Mouse (Mus musculus) cerebral cortex, adult 2 months (tissue): Measurements from ENCODE around the gene Tifa.

Source experiments
- WGBS: fragments of 180-500 bp; shearing (Covaris S2); methylation state at CpG from one replicate; pipeline ENCODE4 v1.1.7; 2018; 5-methylcytosine and 5-hydroxymethylcytosine counted together

The Tifa gene

GRCm38 (mm10) chr3:127789500-127790191 is at the start of gene Tifa:
TSS of gene Tifa (plus strand) at chr3:127789805.
- 3% methylated on average over 44 of the region's 44 CpGs for WGBS

- WGBS: over 99% methylated on average over 3 of the region's 3 CpGs
Observed at GRCm38 (mm10) chr3:127741473-127741872, 48.1 kb upstream of the Tifa start.

GRCm38 (mm10) chr3:127743614-127744365 is 45.8 kb upstream of the Tifa start:
- WGBS: 85% methylated on average over 14 of the region's 14 CpGs

- WGBS: 77% methylated on average over 6 of the region's 6 CpGs
Observed at GRCm38 (mm10) chr3:127745504-127745903, 44.1 kb upstream of the Tifa start.

- 74% methylated on average over 16 of the region's 16 CpGs for WGBS
Observed at GRCm38 (mm10) chr3:127745911-127746640, 43.5 kb upstream of the Tifa start.

- 61% methylated on average over 4 of the region's 4 CpGs for WGBS
Observed at GRCm38 (mm10) chr3:127748644-127749043, 41.0 kb upstream of the Tifa start.

- 21% methylated on average over 9 of the region's 9 CpGs for WGBS
Observed at GRCm38 (mm10) chr3:127749266-127749665, 40.3 kb upstream of the Tifa start.

- WGBS: 29% methylated on average over 12 of the region's 12 CpGs
Observed at GRCm38 (mm10) chr3:127749981-127750562, 39.5 kb upstream of the Tifa start.

- 95% methylated on average over 6 of the region's 6 CpGs for WGBS
Observed at GRCm38 (mm10) chr3:127756458-127756857, 33.1 kb upstream of the Tifa start.

GRCm38 (mm10) chr3:127758806-127759205 is 30.8 kb upstream of the Tifa start:
- WGBS: 79% methylated on average over 4 of the region's 4 CpGs

GRCm38 (mm10) chr3:127759212-127759611 is 30.4 kb upstream of the Tifa start:
- WGBS: 13% methylated on average over 8 of the region's 8 CpGs

GRCm38 (mm10) chr3:127762403-127762802 is 27.2 kb upstream of the Tifa start:
- 81% methylated on average over 8 of the region's 8 CpGs for WGBS

GRCm38 (mm10) chr3:127763076-127763612 is 26.5 kb upstream of the Tifa start:
- WGBS: 24% methylated on average over 7 of the region's 7 CpGs

GRCm38 (mm10) chr3:127764541-127764940 is 25.1 kb upstream of the Tifa start:
- WGBS: 81% methylated on average over 5 of the region's 5 CpGs

- WGBS: 86% methylated on average over 3 of the region's 3 CpGs
Observed at GRCm38 (mm10) chr3:127765971-127766370, 23.6 kb upstream of the Tifa start.

GRCm38 (mm10) chr3:127769146-127769545 is 20.5 kb upstream of the Tifa start:
- WGBS: 84% methylated on average over 11 of the region's 11 CpGs

- WGBS: 1% methylated on average over 24 of the region's 24 CpGs
Observed at GRCm38 (mm10) chr3:127780021-127780644, 9.5 kb upstream of the Tifa start, which contains the start of gene Alpk1. TSS of gene Alpk1 (minus strand) at chr3:127780527.

GRCm38 (mm10) chr3:127780921-127781320 is 8.7 kb upstream of the Tifa start:
- 95% methylated on average over 9 of the region's 9 CpGs for WGBS

- whole genome bisulfite sequencing: 81% methylated on average over 6 of the region's 6 CpGs
Observed at GRCm38 (mm10) chr3:127782921-127783320, 6.7 kb upstream of the Tifa start.

GRCm38 (mm10) chr3:127783680-127784079 is 5.9 kb upstream of the Tifa start:
- 97% methylated on average over 8 of the region's 8 CpGs for WGBS

- 86% methylated on average over 7 of the region's 7 CpGs for WGBS
Observed at GRCm38 (mm10) chr3:127788038-127788437, 1.6 kb upstream of the Tifa start.
